Mouse (Mus musculus) kidney, embryonic 16.5 days (tissue): Measurements from ENCODE around the gene Erc2. TPM values are rescaled to one million over a fixed set of nuclear protein-coding genes. Genes with fewer than 3 reads are reported as not detected.

Experiments used
- ATAC-seq: fragments of 200-750 bp; cut with Nextera tagmentation; 2 replicates; pipeline ENCODE4 v1.8.0; 2017; ENCODE audit warnings: moderate TSS enrichment; ENCODE audit not compliant: low FRiP score, low TSS enrichment
- H3K27ac ChIP-seq: fragments of 300-500 bp; sonication (generic); 2 replicates; pipeline ENCODE4 v1.5.1; 2014; ENCODE audit warnings: low read length
- H3K27me3 ChIP-seq: fragments of 300-500 bp; sonication (generic); 2 replicates; pipeline ENCODE4 v1.6.1; 2014; ENCODE audit warnings: low read length, control low read depth, mixed read lengths; ENCODE audit not compliant: insufficient read depth
- H3K36me3 ChIP-seq: fragments of 300-500 bp; sonication (generic); 2 replicates; pipeline ENCODE4 v1.6.1; 2014; ENCODE audit warnings: low read length, control low read depth, mixed read lengths; ENCODE audit not compliant: insufficient read depth
- H3K4me1 ChIP-seq: fragments of 300-500 bp; sonication (generic); 2 replicates; pipeline ENCODE4 v1.6.1; 2014; ENCODE audit warnings: low read length, control low read depth, mixed read lengths; ENCODE audit not compliant: insufficient read depth
- H3K4me2 ChIP-seq: fragments of 300-500 bp; sonication (generic); replicated peaks from 2 replicates; pipeline ENCODE4 v1.6.1; 2014; ENCODE audit warnings: low read depth, low read length
- H3K4me3 ChIP-seq: fragments of 300-500 bp; sonication (generic); 2 replicates; pipeline ENCODE4 v1.5.1; 2014; ENCODE audit warnings: mild to moderate bottlenecking, low read length
- H3K9ac ChIP-seq: fragments of 300-500 bp; sonication (generic); replicated peaks from 2 replicates; pipeline ENCODE4 v1.6.1; 2014; ENCODE audit warnings: low read length
- H3K9me3 ChIP-seq: fragments of 300-500 bp; sonication (generic); 2 replicates; pipeline ENCODE4 v1.6.1; 2016; ENCODE audit warnings: low read length, control low read depth
- WGBS: fragments of 180-500 bp; shearing (Covaris S2); extraction: QIAGEN DNeasy Blood & Tissue Kit; methylation state at CpG from one replicate; pipeline ENCODE4 v1.1.7; 2014; 5-methylcytosine and 5-hydroxymethylcytosine counted together
- polyA plus RNA-seq: library from polyadenylated mRNA; unstranded; fragments of >200 nt; fragmentation: Nextera tagmentation; extraction: Ambion mirVana; gene quantifications from 2 replicates; pipeline ENCODE4 v1.2.1, GENCODE M21; 2015

The Erc2 gene
- polyA plus RNA-seq, 1 experiment from 2014 or later, result 4.9 TPM

DNA sequence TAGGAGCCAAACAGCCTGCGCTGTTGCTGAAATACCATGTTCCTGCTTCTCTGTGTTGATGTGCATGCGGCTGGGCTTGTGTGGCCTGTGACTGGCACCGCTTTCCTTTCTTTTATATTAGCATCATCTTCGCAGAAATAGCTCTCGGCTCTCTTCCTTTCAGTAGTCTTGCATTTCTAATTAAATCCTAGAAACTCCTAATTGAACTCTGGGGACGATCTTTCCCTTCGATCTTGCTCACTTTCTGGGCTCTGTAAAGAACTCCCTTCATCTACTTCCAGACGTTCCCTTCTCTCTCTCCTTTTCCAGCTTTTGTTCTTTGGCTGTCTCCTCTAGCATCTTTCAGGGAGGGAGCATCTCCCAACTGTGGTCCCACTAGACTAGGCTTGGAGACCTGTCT, 649.6 kb downstream of the Erc2 start:
- no peaks in the 10 kb centered on the region for H3K36me3 ChIP-seq
- no peaks in the 10 kb centered on the region for H3K9me3 ChIP-seq
- WGBS, result 79% methylated on average over 8 of the region's 8 CpGs
- H3K27me3 ChIP-seq, result no peaks in the 10 kb centered on the region
- H3K27ac ChIP-seq, result no peak overlapping the region
- no peak overlapping the region for H3K4me2 ChIP-seq
- no peak overlapping the region for H3K9ac ChIP-seq
- ATAC-seq, result no peak
- H3K4me1 ChIP-seq, result no peaks in the 10 kb centered on the region
- H3K4me3 ChIP-seq, result no peak overlapping the region

DNA sequence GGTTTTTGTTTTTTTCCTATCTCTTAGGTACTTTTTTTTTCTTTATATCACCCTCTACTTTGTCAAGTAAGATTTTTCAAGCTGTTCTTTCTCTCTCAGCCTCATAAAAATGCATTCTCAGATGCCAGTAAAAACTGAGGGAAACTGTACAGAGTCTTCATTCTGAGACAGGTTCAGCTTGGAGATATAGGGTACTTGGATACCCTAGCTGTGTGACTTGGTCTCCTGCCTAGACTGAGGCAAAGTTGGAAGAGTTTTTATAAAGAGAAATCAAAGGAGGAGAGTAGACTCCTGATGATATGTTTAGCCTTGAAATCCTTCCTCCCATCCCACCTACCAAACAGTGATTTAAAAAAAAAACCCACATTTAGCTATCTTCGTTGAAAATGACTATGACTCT, 651.4 kb downstream of the Erc2 start:
- 71% methylated on average over 1 of the region's 1 CpGs for WGBS
- Histone ChIP-seq H3K4me3 (no peak overlapping the region), H3K4me1 (no peaks in the 10 kb centered on the region), H3K4me2 (no peak overlapping the region), H3K9ac (no peak overlapping the region), H3K36me3 (no peaks in the 10 kb centered on the region), H3K27ac (no peak overlapping the region), H3K27me3 (no peaks in the 10 kb centered on the region), H3K9me3 (no peaks in the 10 kb centered on the region)
- no peak for ATAC-seq

DNA sequence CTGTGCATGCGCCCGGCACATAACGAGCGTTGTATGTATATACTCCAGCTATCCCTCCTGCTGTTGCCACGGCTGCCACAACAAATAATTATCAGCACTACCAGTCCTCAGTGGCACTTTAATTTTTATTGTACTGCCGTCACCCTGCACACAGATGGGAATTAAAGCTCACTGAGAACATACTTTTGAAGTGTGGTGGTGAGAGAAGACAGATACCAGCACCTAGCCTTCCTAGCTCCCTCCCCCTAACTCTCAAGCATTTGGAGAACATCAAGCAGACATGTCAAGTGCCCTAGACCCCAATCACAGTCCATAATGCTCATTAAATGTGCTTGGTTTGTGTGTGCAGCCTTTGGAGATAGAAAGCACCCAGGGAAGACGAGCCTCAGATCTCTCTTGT, 652.6 kb downstream of the Erc2 start:
- 59% methylated on average over 7 of the region's 7 CpGs for WGBS
- Histone ChIP-seq H3K27me3 (no peaks in the 10 kb centered on the region), H3K9me3 (no peaks in the 10 kb centered on the region), H3K4me1 (no peaks in the 10 kb centered on the region), H3K4me2 (no peak overlapping the region), H3K36me3 (no peaks in the 10 kb centered on the region), H3K27ac (no peak overlapping the region), H3K4me3 (no peak overlapping the region), H3K9ac (no peak overlapping the region)
- no peak for ATAC-seq

DNA sequence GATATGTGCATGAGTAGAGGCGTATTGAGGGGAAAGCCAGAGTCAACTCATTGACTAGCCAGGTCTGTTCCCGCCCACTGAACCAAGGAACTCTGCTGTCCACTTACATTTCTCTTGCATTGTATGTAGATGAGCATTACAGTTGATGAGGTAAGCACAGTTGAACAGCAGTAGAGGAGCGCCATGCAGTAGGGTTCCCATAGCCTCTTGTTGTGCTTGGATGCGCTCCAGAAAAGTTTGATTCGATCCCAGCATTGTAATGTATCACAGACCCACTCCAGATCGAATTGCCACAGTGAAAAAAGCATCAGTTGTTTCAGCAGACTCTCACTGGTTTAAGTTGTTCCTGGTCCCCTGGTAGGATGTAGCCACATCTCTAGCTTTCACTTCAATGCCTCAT, 656.7 kb downstream of the Erc2 start:
- Histone ChIP-seq H3K27ac (no peak overlapping the region), H3K27me3 (no peaks in the 10 kb centered on the region), H3K4me1 (no peaks in the 10 kb centered on the region), H3K9me3 (no peaks in the 10 kb centered on the region), H3K36me3 (no peaks in the 10 kb centered on the region), H3K4me3 (no peak overlapping the region), H3K4me2 (no peak overlapping the region), H3K9ac (no peak overlapping the region)
- 77% methylated on average over 6 of the region's 6 CpGs for WGBS
- no peak for ATAC-seq

DNA sequence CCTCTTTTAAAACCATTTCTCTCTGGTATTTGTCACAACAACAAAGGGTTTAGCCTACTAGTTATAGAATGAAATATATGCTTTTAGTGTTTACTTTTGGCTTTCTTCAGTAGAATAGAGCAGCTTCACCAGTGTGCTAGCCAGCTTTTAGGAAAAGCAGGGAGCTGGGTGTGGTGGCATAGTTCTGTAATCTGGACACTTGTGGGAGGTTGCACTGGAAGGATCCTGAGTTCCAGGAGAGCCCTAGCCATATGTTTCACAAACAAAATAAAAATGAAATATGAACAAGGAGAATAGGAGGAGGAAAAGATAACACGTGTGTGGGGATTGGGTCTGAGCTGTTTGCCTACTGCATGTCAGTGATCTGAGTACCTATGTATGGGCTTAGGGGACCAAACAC, 658.1 kb downstream of the Erc2 start:
- Histone ChIP-seq H3K36me3 (no peaks in the 10 kb centered on the region), H3K27me3 (no peaks in the 10 kb centered on the region), H3K9me3 (no peaks in the 10 kb centered on the region), H3K27ac (no peak overlapping the region), H3K4me3 (no peak overlapping the region), H3K4me2 (no peak overlapping the region), H3K4me1 (no peaks in the 10 kb centered on the region), H3K9ac (no peak overlapping the region)
- WGBS, result 55% methylated on average over 1 of the region's 1 CpGs
- ATAC-seq, result no peak

DNA sequence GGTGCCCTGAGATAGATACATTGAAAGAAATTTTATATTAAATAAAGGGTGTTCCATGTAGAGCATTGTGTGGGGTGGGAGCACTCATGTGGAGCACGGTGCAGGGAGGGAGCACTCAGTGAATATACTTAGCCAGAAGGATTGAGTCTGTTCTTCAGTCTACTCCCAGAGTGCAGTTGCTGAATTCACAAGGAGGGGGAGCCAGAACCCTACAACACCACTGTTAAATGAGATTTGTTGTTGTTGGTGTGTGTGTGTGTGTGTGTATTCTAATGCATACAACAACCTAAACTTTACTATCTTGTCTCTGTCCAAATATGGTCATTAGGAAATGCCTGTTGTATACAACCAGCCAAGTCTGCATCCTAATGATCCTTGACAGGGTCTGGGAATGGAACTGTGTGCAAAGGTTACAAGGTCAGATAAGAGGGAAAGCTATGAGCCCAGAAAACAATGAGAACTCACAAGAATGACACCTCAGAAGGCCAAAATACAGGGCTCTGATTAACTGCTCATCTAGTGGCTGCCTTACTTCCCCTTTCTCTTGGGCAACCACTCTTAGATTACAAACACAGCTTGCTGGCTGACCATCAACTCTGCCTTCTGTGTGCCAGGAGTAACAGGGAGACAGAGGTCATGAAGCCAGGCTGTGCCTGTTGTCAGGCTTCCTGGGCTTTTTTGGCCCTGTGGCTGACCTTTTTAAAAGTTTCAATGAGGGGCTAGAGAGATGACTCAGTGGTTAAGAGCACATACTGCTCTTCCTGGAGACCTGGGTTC, 661.3 kb downstream of the Erc2 start:
- H3K9ac ChIP-seq, result no peak overlapping the region
- H3K27ac ChIP-seq, result no peak overlapping the region
- no peak overlapping the region for H3K4me2 ChIP-seq
- no peaks in the 10 kb centered on the region for H3K9me3 ChIP-seq
- 82% methylated on average over 1 of the region's 1 CpGs for WGBS
- no peaks in the 10 kb centered on the region for H3K4me1 ChIP-seq
- ATAC-seq, result no peak
- H3K4me3 ChIP-seq, result no peak overlapping the region
- H3K27me3 ChIP-seq, result no peaks in the 10 kb centered on the region
- H3K36me3 ChIP-seq, result no peaks in the 10 kb centered on the region

DNA sequence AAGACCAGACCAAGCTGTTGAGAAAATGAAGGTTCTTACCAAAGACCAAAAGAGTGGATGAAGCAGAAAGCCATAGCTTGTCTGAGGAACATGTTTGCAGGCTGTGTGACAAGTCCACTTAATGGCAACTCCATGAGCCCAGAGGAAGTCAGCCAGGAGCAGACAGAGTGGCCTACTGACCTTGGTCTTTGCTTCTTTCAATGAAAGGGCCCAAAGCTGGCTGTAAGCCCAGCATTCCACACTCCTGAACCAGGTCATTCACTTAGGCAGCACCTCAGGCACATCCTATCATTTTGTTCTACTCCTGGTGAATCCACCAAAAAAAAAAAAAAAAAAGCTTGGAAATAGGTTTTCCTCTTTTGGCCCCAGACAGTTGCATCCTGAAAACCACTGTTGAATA, 664.3 kb downstream of the Erc2 start:
- Histone ChIP-seq H3K9ac (no peak overlapping the region), H3K4me3 (no peak overlapping the region), H3K27ac (no peak overlapping the region), H3K36me3 (no peaks in the 10 kb centered on the region), H3K27me3 (no peaks in the 10 kb centered on the region), H3K4me2 (no peak overlapping the region), H3K4me1 (no peaks in the 10 kb centered on the region), H3K9me3 (no peaks in the 10 kb centered on the region)
- ATAC-seq, result no peak

DNA sequence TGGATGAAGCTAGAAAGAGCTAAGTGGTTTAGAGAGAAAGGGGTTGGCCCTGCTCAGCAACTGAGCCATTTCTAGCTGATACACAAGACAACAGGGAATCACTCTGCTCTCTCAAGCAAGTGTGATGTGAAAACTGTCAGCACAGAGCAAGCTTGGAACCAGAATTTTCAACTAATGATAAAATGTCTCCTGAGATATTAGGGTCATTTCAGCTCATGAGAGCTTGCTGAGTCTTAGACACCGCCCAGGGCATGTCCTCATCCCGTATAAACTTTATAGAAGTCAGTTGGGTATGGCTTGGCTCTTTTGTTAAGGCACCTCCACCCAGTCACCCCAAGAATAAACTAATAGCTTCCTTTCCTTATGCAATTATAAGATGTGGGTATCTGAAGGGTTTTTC, 666.0 kb downstream of the Erc2 start:
- Histone ChIP-seq H3K27me3 (no peaks in the 10 kb centered on the region), H3K4me3 (no peak overlapping the region), H3K27ac (no peak overlapping the region), H3K9ac (no peak overlapping the region), H3K9me3 (no peaks in the 10 kb centered on the region), H3K36me3 (no peaks in the 10 kb centered on the region), H3K4me1 (no peaks in the 10 kb centered on the region), H3K4me2 (no peak overlapping the region)
- 86% methylated on average over 2 of the region's 2 CpGs for WGBS
- ATAC-seq, result no peak

DNA sequence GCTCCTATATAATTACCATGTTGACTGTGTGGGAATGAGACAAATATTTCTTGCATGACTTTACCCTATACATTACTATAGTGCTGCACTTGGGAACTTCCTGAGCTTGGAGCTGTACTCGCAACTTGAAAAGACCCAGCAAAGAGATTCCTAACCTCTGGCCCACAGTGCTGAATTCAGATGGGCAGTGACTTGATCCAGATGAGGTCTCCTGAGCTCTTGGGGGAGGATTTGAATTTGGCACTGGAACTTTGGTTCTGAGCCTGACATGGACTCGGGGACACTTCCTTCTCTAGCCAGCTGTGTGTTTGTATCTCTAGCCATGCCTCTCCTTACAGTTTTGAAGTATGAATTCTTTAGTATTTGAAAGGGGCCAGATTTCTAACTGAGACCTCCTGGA, 666.7 kb downstream of the Erc2 start:
- Histone ChIP-seq H3K9me3 (no peaks in the 10 kb centered on the region), H3K4me1 (no peaks in the 10 kb centered on the region), H3K27ac (no peak overlapping the region), H3K27me3 (no peaks in the 10 kb centered on the region), H3K9ac (no peak overlapping the region), H3K36me3 (no peaks in the 10 kb centered on the region), H3K4me2 (no peak overlapping the region), H3K4me3 (no peak overlapping the region)
- 58% methylated on average over 2 of the region's 2 CpGs for WGBS
- ATAC-seq, result no peak

DNA sequence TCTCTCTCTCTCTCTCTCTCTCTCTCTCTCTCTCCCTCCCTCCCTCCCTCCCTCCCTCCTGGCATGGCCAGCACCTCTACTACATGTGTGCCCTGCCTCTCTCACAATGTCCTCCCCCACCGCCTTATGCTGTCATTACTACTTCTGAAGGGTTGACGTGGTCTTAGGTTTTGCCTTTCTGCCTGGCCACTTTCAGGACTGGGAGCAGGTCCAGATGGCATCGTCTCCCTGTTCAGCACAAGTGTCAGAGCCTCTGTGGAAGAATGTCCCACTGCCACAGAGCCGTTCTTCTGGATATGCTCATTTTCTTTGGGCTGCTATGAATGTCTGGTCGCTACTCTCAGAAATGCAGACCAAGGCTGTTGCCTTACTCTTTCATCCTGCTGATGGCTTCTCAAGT, 671.7 kb downstream of the Erc2 start:
- H3K9ac ChIP-seq, result no peak overlapping the region
- ATAC-seq, result no peak
- H3K9me3 ChIP-seq, result no peaks in the 10 kb centered on the region
- H3K27ac ChIP-seq, result no peak overlapping the region
- no peaks in the 10 kb centered on the region for H3K27me3 ChIP-seq
- 92% methylated on average over 5 of the region's 5 CpGs for WGBS
- H3K4me1 ChIP-seq, result peaks cover 6% of the 10 kb centered on the region; the same call in 1 of the 2 replicates
- no peak overlapping the region for H3K4me2 ChIP-seq
- H3K36me3 ChIP-seq, result no peaks in the 10 kb centered on the region
- H3K4me3 ChIP-seq, result no peak overlapping the region
